16 mouse cellular contexts compared by ENCODE assay signal in genomic region chr6:89161746-89162145, GRCm38 (mm10).
"Had no signal": no experiment of that assay in that cellular context is flagged by ENCODE, and none has a peak within 500 bp of the region (broad histone marks: within the 10 kb centered on the region; RNA-seq: fewer than 3 reads in every experiment).

No protein-coding gene starts in this region.

- H3K27ac ChIP-seq: limb, embryonic 12.5 days; liver, embryonic 13.5 days; lung, embryonic 15.5 days; macrophage; midbrain, embryonic 15.5 days; neural tube, embryonic 12.5 days had no signal

- H3K36me3 ChIP-seq: limb, embryonic 12.5 days; liver, embryonic 13.5 days; lung, embryonic 15.5 days; midbrain, embryonic 15.5 days; neural tube, embryonic 12.5 days had no signal

- H3K4me1 ChIP-seq: liver, embryonic 13.5 days; lung, embryonic 15.5 days; megakaryocyte, embryonic 14.5 days; midbrain, embryonic 15.5 days; neural tube, embryonic 12.5 days had no signal

- H3K4me3 ChIP-seq: limb, embryonic 12.5 days; liver, embryonic 13.5 days; lung, embryonic 15.5 days; megakaryocyte, embryonic 14.5 days; midbrain, embryonic 15.5 days; neural tube, embryonic 12.5 days had no signal

- ATAC-seq: inflammation-experienced regulatory T-cells, adult 6 months; intestine, postnatal 0 days; liver, postnatal 0 days; midbrain, embryonic 15.5 days had no signal

- H3K4me2 ChIP-seq: limb, embryonic 12.5 days; liver, embryonic 13.5 days; lung, embryonic 15.5 days; midbrain, embryonic 11.5 days; midbrain, embryonic 15.5 days; neural tube, embryonic 12.5 days had no signal

- H3K27me3 ChIP-seq: limb, embryonic 12.5 days; liver, embryonic 13.5 days; lung, embryonic 15.5 days; midbrain, embryonic 15.5 days; neural tube, embryonic 12.5 days had no signal

- DNase-seq: kidney, adult 8-10 months; kidney, postnatal 25 days; liver; liver, embryonic 13.5 days; liver, postnatal 0 days; lung, postnatal 14 days; thymus, postnatal 36 days had no signal

- H3K9me3 ChIP-seq: liver, embryonic 13.5 days; lung, embryonic 15.5 days; midbrain, embryonic 15.5 days; neural tube, embryonic 12.5 days had no signal

- H3K9ac ChIP-seq: limb, embryonic 12.5 days; liver, embryonic 13.5 days; liver, postnatal 0 days; lung, embryonic 15.5 days; midbrain, embryonic 15.5 days; neural tube, embryonic 12.5 days had no signal
